Mouse (Mus musculus) lung, postnatal 4 days (tissue): ENCODE data around the gene Fam71b.

Source experiments
- DNase-seq, 2 experiments: peaks; one replicate each; pipeline ENCODE4 v3.0.0; 2021

The Fam71b gene

DNA sequence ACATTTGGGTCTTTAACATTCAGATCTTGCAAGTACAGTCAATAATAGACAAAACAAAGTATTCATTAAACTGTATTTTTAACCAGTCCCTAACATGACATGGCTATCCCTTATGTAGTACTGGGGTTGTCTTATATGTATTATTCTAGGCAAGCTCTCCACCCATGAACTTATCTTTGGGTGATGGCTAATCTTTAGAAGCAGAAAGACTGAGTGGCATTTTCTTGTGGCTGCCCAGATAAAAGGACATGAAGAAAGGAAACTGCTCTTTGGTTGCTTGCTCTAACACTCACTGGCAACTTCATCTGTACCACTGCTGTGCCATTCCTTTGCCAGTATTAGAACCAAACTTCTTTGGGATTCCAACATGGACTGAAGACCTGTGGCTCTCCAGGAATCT, 39.0 kb downstream of the Fam71b start:
- DNase-seq = no peak

DNA sequence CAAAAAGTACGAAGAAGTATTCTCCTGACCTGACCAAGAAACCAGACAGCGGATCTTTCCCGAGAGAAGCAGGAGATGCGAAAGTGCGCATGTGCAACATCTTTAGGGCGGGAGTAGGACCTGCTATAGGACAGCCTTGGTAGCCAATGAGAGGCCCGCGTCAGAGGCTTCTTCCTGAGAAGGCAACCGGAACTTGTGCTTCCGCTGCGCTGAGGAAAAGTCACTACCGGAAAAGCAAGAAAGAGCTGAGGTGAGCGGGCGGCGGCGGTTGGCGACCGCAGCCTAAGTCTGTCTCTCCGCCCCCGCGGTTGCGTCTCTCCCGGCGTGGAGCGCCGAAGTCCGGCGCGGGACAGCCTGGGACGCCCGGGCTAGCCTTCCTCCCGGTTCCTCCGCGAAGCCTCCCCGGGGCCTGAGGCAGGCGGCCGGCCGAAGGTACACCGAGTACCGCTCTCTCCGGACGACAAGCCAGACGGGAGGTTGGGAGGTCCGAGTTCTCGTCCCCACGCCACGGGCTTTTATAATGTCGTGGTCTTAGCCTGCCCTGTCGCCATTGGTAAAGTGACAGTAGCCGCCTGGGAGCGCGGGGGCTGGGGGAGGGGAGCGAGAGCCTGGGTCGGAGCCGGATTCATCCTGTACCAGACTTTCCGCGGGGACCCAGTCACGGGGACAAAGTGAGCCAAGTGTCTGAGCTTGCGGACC, 40.5 kb downstream of the Fam71b start, which contains the start of gene Med7:
Med7 (plus strand) TSS at position 166 of the 699 bp plus-strand sequence.
- peak; percentile 94 to 96 for DNase-seq

DNA sequence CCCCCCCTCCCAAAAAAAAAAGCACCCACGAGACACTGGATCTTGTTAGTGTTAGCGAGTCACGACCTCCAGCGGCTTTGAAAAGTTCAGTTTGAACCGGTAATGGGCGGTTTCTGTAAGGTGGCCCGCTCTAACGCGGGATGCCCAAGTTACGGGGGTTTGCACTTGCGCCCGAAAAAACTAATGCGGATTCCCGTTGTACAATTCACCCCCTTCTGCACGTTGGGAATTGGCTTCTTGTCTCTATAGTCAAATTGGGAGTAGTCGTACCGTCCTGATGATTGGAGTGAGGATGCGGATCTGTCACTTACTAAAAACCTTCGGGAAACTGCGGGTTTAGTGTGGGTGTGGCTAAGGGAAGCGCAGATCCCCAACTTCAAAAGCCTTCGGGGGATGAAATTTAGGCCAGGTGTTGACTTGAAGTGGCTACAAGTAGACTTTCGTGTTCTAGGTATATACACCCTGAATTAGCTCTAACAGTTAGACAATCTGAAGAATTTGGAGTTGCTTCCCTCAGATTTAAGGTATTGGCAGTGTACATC, 41.2 kb downstream of the Fam71b start:
- no peak for DNase-seq

DNA sequence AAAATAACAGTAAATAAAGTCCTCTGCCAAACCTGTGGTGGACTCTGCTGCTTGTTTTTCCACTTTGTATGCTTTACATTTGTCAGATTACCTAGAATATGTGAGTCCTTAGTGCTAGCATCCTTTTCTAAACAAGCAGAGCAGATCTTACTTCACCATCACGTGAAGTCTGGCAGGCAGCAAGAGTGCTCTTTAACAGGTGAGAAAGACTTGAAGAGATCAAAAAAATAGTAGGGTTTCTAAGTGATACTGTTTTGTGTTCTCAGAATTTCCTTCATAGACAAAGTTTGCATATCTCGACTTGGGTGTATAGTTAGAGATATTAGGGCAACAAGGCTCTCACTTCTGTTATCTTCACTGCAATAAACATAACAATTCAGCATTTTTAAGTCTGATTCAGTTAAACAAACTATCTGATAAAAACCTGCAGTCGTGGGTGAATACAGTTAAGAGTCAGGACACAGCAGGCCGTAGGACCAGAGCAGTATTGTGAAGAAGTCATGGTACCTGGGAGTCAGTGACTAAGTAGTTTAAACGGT, 42.7 kb downstream of the Fam71b start:
- no peak for DNase-seq

DNA sequence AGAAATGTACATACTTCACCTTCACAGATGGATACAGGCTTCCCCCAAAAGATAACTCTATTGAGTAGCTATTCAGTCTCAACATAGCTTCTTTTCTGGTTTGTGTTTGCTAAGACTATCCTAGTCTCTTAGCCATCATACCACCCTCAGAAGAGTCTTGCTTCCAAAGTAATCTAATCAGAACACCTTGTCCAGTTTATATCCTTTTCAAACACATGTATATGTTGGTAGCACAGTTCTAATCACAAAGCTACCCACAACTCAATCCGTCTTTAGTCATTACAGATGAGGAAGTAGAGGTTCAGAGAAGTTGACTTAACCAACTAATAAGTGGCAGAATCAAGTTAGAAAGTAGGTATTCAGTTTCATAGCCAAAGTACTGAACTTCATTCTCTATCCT, 45.4 kb downstream of the Fam71b start:
- no peak for DNase-seq

DNA sequence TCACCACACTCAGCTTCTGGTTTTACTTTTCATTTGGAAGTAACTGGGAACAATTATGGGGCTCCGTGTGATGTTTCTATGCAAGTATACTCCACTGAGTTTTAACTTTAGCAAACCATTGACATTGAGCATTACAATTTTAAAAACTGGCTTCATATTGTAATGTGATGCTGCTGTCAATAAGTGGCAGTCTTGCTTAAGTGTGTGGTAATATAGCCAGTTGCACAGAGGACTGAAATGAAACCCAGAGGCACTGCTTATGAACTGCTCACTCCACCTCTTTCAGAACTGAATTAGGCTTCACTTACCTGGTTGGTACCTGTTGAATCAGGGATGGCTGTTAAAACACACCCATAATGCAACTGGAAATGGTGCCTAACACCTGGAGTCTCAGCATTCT, 46.8 kb downstream of the Fam71b start:
- no peak for DNase-seq

DNA sequence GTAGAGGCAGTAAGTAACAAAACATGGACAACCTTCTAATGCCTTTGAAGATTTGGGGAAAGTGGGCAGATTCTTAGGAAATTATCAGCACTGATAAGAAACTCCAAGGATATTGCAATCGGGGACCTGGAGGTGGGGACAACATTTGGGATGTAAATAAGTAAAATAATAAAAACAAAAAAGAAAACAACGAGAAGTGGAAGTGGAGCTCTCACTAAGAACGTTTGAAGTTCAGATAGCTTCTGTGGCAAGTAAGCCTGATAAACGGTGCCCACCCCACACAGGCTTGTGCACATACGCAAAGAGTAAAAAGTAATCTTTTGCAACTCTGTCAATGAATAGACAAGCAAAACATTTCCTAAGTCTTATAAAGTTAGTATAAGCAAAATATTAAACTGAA, 47.6 kb downstream of the Fam71b start:
- DNase-seq = no peak

DNA sequence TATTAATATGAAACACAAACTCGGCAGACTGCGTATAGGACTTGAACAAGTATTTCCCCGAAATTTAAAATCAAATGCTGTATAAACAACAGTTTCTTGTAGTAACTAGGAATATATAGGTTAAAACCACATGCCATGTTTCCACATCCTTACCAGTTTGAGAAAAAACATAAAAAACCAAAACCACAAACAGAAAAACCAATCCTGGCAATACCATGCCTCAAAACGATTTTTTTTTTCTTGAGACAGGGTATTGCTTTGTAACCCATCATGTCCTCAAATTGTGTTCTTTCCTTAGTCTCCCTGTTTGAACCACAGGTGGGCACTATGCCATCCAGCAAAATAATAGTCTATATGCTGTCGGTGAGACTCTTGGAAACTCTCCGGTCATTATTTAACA, 49.8 kb downstream of the Fam71b start:
- no peak for DNase-seq

DNA sequence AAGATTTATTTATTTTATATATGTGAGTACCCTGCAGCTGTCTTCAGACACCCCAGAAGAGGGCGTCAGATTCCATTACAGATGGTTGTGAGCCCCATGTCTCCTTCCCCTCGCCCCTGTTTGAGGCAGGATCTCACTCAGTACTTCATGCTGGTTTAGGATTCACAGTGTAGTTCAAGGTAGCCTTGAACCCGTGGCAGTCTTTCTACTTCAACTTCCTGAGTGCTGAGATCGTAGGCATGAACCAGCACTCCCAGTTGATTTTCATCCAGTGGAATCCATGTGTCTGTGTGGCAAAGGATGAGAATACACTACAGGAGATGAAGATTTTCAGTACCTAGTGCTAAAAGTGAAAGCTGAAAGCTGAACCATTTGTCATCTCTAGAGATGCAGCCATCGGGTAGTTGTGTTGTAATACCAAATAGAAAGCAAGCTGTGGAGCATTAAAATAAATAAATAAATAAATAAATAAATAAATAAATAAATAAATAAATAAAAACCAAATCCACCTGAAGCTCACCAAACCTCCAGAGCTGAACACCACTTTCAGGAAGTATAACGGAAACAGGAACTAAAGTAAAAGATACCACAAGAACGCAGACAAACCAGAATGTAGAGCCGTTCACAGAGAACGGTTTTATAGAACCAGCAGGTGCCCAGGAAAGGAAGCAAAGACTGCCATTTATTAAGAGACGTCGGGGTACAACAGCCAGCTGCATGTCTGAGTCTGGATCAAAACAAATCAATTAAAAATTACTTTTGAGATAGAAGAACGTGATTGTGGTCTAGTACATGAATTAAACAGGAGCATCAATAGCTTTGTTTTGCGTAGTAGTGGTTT, 51.5 kb downstream of the Fam71b start:
- DNase-seq = no peak

DNA sequence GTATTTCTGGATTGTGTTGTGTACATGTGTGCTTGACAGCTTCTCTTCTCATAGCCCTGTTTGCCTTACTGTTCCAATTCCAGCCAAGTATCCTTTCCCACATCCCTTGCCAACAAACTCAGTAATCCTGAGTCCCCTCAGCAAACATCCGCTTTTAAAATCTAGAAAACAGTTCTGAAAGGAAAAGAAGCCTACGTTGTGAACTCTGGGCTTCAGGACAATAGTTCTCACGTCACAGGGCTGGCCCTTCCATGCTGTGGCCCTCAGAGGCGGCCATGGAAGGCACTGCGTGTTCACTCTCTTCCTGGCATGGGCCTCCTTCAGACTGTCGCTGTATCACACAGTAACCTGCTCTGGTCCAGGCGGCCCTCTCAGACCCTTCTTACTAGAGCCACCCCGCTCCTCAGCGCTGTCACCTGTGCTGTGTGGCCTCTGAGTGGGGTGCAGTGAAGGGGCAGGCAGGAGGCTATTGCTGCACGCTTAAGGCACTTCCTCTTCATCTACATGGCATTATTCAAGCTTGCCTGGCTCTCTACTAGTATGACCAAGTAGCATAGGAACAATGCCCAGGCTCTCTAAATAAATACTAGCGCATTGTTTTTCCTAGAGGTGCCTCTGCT, 53.2 kb downstream of the Fam71b start:
- DNase-seq = no peak

DNA sequence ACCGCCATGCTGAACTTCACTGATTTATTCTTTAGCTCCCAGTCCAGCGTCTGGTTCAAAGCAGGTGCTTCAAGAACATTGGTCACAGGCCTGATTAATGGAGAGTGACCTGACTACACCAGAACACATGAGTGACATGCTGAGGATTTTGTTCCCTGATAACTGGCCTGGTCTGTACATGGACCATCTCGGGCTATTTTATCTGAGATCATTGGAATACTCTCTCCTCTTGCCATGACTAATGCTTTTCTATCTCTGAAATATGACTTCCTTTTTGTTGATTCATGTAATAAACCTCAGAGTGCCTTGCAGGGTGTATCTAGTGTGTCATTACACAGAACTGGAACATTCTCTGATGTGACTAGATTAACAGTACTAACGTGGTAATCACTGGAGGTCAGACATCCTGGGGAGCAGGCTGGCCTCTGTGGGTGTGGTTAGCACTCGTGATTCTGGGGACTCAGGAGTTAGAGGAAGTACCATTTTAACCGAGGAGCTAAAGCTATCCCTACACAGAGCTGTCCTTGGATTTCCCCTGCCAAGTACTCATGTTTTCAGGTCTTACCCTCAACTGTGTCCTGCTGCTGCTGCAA, 58.2 kb downstream of the Fam71b start, which contains the start of gene Havcr2:
Havcr2 (plus strand) TSS at position 483 of the 593 bp plus-strand sequence.
- DNase-seq = peak in 1 of 2 experiments; percentile 15
